In the genomic region with DNA sequence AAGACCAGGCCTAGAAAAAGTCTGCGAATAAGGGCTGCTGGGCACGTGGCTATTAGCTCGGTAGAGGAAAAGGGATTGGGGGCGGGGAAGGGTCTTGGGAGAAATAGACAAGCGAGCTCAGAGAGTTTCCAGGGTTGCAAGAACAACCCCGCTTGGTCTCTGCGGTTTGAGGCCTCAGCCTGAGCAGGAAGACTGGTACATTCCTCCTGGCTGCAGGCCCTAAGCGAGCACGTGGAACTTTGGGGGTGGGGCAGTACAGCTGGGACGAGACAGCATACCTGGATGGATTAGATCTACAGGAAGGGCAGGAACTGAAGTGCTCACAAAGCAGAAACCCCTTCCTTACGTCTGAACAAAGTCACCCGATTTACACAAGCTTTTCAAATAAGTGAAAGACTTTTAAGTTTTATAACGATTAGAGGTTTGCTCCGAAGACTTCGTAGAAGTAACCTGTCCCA, we compare ENCODE assay signal across 8 mouse cellular contexts. TPM values are rescaled to one million over a fixed set of nuclear protein-coding genes. Genes with fewer than 3 reads are reported as not detected.
A peak's percentile ranks its signal among the peaks of the same experiment; 100 is the strongest.
DNase-seq lines count a peak whose midpoint lies in the region; ATAC-seq lines count a peak whose summit lies in the region.

No protein-coding gene starts in this region.

- peaks cover 37% of the 10 kb centered on the region for H3K4me1 ChIP-seq in heart, embryonic 10.5 days
- peaks cover 49% of the 10 kb centered on the region for H3K4me1 ChIP-seq in neural tube, embryonic 13.5 days (replicated peaks)

- H3K27ac ChIP-seq in heart, embryonic 10.5 days = peak overlapping the region; percentile 86
- H3K27ac ChIP-seq in neural tube, embryonic 13.5 days (replicated peaks) = peak overlapping the region; percentile 57

- DNase-seq in 3134 (ENCODE audit: extremely low read depth, insufficient read length, low spot score) (peak; percentile 76), NIH3T3 (ENCODE audit: low read depth) (peak; percentile 82)
- peak; percentile 71 for DNase-seq in embryo, embryonic 10.5 days (ENCODE audit: low spot score)
- peak; percentile 79 for DNase-seq in heart, embryonic 10.5 days (ENCODE audit: low spot score)
- DNase-seq in kidney, adult 9 months = peak; percentile 77
- DNase-seq in lung, adult 18-20 months = peak; percentile 75
- DNase-seq in thymus, postnatal 10 days (ENCODE audit: low spot score in 2 of 2) = peak; percentile 40 to 51

- 8% methylated on average over 15 of the region's 15 CpGs for WGBS in heart, embryonic 10.5 days
- WGBS in neural tube, embryonic 13.5 days = 4% methylated on average over 15 of the region's 15 CpGs

- peak overlapping the region; percentile 74 for H3K9ac ChIP-seq in neural tube, embryonic 13.5 days

- H3K9me3 ChIP-seq in heart, embryonic 10.5 days = no peaks in the 10 kb centered on the region
- H3K9me3 ChIP-seq in neural tube, embryonic 13.5 days = no peaks in the 10 kb centered on the region

- peak; percentile 34; the same call in 1 of the 2 replicates for ATAC-seq in neural tube, embryonic 13.5 days (ENCODE audit: low read depth)

- H3K4me3 ChIP-seq in heart, embryonic 10.5 days = peak overlapping the region; percentile 76
- H3K4me3 ChIP-seq in neural tube, embryonic 13.5 days = peak overlapping the region; percentile 56

- H3K27me3 ChIP-seq in heart, embryonic 10.5 days (ENCODE audit: insufficient read depth, poor library complexity, severe bottlenecking) = no peaks in the 10 kb centered on the region
- peaks cover 5% of the 10 kb centered on the region; the same call in 1 of the 2 replicates for H3K27me3 ChIP-seq in neural tube, embryonic 13.5 days

- peaks cover 3% of the 10 kb centered on the region; the same call in 1 of the 2 replicates for H3K36me3 ChIP-seq in heart, embryonic 10.5 days
- H3K36me3 ChIP-seq in neural tube, embryonic 13.5 days = no peaks in the 10 kb centered on the region

- peak overlapping the region; percentile 90 for H3K4me2 ChIP-seq in neural tube, embryonic 13.5 days

RNA-seq across cellular contexts. Expression of a gene that starts 1.2 kb away (rescaled TPM):
- 157 and 310 TPM in 2 replicates for polyA plus RNA-seq in heart, embryonic 10.5 days (2016; fragmentation: Nextera tagmentation; extraction: Ambion mirVana)
- polyA plus RNA-seq in neural tube, embryonic 13.5 days (2015; fragmentation: Nextera tagmentation; extraction: Ambion mirVana) = 166 and 171 TPM in 2 replicates

RNA-seq across cellular contexts. Expression of a gene that starts 43.6 kb away (rescaled TPM):
- 7.3 and 10.0 TPM in 2 replicates for polyA plus RNA-seq in heart, embryonic 10.5 days (2016; fragmentation: Nextera tagmentation; extraction: Ambion mirVana)
- polyA plus RNA-seq in neural tube, embryonic 13.5 days (2015; fragmentation: Nextera tagmentation; extraction: Ambion mirVana) = 12.9 and 14.9 TPM in 2 replicates

RNA-seq across cellular contexts. Expression of a gene that starts 58.4 kb away (rescaled TPM):
- polyA plus RNA-seq in heart, embryonic 10.5 days (2016; fragmentation: Nextera tagmentation; extraction: Ambion mirVana) = 4.4 and 5.6 TPM in 2 replicates
- 9.9 and 16.3 TPM in 2 replicates for polyA plus RNA-seq in neural tube, embryonic 13.5 days (2015; fragmentation: Nextera tagmentation; extraction: Ambion mirVana)

Comparison
In these comparisons a context has a peak if more than half of its experiments do, and no peak if none do; other contexts are left out.
1. Peak in every context shown above with its lines: DNase-seq, ATAC-seq, H3K4me3 ChIP-seq and H3K27ac ChIP-seq.